8 mouse cellular contexts compared by ENCODE assay signal in genomic region chr6:8958081-8958919, GRCm38 (mm10). TPM values are rescaled to one million over a fixed set of nuclear protein-coding genes. Genes with fewer than 3 reads are reported as not detected.
DNase-seq lines count a peak whose midpoint lies in the region; ATAC-seq and TF ChIP-seq lines count a peak whose summit lies in the region.

No protein-coding gene starts in this region.

- no peak overlapping the region for H3K4me2 ChIP-seq in kidney, embryonic 16.5 days (replicated peaks; ENCODE audit: low read depth, low read length)

- no peak overlapping the region for H3K27ac ChIP-seq in kidney, adult 2 months (ENCODE audit: insufficient read depth, low read depth, low read length)
- no peak overlapping the region for H3K27ac ChIP-seq in kidney, embryonic 16.5 days (ENCODE audit: low read length)
- no peak overlapping the region for H3K27ac ChIP-seq in forebrain, embryonic 10.5 days

- TF ChIP-seq CTCF in kidney, adult 2 months (conservative IDR thresholded peaks at IDR 0.05; ENCODE audit: insufficient read depth, insufficient read length, low read depth, low read length): peak; percentile 39

- no peak for ATAC-seq in kidney, embryonic 16.5 days (ENCODE audit: low FRiP score, low TSS enrichment)
- no peak for ATAC-seq in erythroid progenitor cell, adult 5-6 weeks (replicated peaks; ENCODE audit: low FRiP score, poor library complexity, severe bottlenecking)

- H3K27me3 ChIP-seq in kidney, adult 2 months (replicated peaks; ENCODE audit: control insufficient read depth, insufficient read depth, low read length): peaks cover 1% of the 10 kb centered on the region; the same call in 1 of the 2 replicates
- H3K27me3 ChIP-seq in kidney, embryonic 16.5 days (ENCODE audit: insufficient read depth, low read length): peaks cover 56% of the 10 kb centered on the region
- H3K27me3 ChIP-seq in forebrain, embryonic 10.5 days (ENCODE audit: poor library complexity, severe bottlenecking): peaks cover 67% of the 10 kb centered on the region

- TF ChIP-seq POLR2A in kidney, adult 2 months (IDR thresholded peaks at IDR 0.05; ENCODE audit: low read depth, low read length): no peak

- H3K9ac ChIP-seq in kidney, embryonic 16.5 days (replicated peaks; ENCODE audit: low read length): no peak overlapping the region

- no peaks in the 10 kb centered on the region for H3K4me1 ChIP-seq in kidney, adult 2 months (ENCODE audit: control insufficient read depth, insufficient read depth, low read length)
- H3K4me1 ChIP-seq in kidney, embryonic 16.5 days (ENCODE audit: insufficient read depth, low read length): 0 out of 2 replicates have a peak, but pooled peaks cover 3% of the 10 kb centered on the region
- peaks cover 31% of the 10 kb centered on the region for H3K4me1 ChIP-seq in forebrain, embryonic 10.5 days

- peak; percentile 39 for DNase-seq in kidney, adult 2 months
- peak; percentile 15 for DNase-seq in adrenal gland, postnatal 25 days
- DNase-seq in forebrain, embryonic 10.5 days (ENCODE audit: extremely low spot score, low spot score): peak; percentile 46
- DNase-seq in kidney, postnatal 14 days: peak; percentile 10
- DNase-seq in retina, postnatal 1 day: peak; percentile 64
- DNase-seq in lung, postnatal 14 days: no peak

- H3K4me3 ChIP-seq in kidney, adult 2 months (ENCODE audit: insufficient read depth, low read depth, low read length): no peak overlapping the region
- H3K4me3 ChIP-seq in kidney, embryonic 16.5 days (ENCODE audit: low read length): no peak overlapping the region
- H3K4me3 ChIP-seq in forebrain, embryonic 10.5 days: peak overlapping the region; percentile 43

- H3K36me3 ChIP-seq in kidney, adult 2 months (ENCODE audit: control insufficient read depth, insufficient read depth, low read length): no peaks in the 10 kb centered on the region
- no peaks in the 10 kb centered on the region for H3K36me3 ChIP-seq in kidney, embryonic 16.5 days (ENCODE audit: insufficient read depth, low read length)
- H3K36me3 ChIP-seq in forebrain, embryonic 10.5 days (replicated peaks): no peaks in the 10 kb centered on the region

- H3K9me3 ChIP-seq in kidney, embryonic 16.5 days (ENCODE audit: low read length): no peaks in the 10 kb centered on the region
- no peaks in the 10 kb centered on the region for H3K9me3 ChIP-seq in forebrain, embryonic 10.5 days

- WGBS in kidney, adult 2 months: 4% methylated on average over 28 of the region's 28 CpGs
- 2% methylated on average over 28 of the region's 28 CpGs for WGBS in kidney, embryonic 16.5 days
- WGBS in forebrain, embryonic 10.5 days: 3% methylated on average over 28 of the region's 28 CpGs

RNA-seq across cellular contexts. Expression of gene Nxph1, which starts 10.1 kb away (rescaled TPM):
- polyA plus RNA-seq in kidney, adult 2 months (2012; rRNA removed): 0.11 TPM in 1 of 2 replicates, not detected in the other
- 0.10 and 0.27 TPM in 2 replicates for polyA plus RNA-seq in kidney, embryonic 16.5 days (2015; fragmentation: Nextera tagmentation; extraction: Ambion mirVana)
- total RNA-seq in adrenal gland, postnatal 25 days (2021): 0.43 and 1.2 TPM in 2 replicates
- 0.23 and 1.0 TPM in 2 replicates for polyA plus RNA-seq in forebrain, embryonic 10.5 days (2016; fragmentation: Nextera tagmentation; extraction: Ambion mirVana)
- not detected in 2 replicates for total RNA-seq in erythroid progenitor cell, adult 5-6 weeks (2015; ENCODE audit: low replicate concordance)
- not detected in 2 replicates for total RNA-seq in erythroid progenitor cell, adult 5-6 weeks (2017; ENCODE audit: low replicate concordance)
